Comparison of ENCODE assay signal across 10 mouse cellular contexts in the genomic region with DNA sequence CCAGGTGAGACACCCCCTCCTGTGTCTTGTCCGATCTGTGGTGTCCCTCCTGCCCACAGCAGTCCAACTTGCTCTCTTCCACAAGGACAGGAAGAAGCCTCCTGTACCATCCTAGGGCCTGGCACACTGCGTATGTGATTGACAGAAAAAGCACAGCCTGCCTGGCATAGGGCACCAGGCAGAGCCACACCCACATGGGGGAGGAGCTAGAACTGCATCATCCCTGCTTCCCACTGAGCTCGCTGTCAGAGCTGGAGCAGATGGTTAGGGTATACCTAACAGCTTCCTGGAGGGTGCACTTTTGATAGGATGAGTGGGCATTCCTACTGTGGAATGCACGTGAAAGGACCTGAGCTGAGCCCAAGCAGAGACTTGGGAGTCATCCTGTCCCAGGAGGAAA. TPM values are rescaled to one million over a fixed set of nuclear protein-coding genes. Genes with fewer than 3 reads are reported as not detected.
A peak's percentile ranks its signal among the peaks of the same experiment; 100 is the strongest.
DNase-seq lines count a peak whose midpoint lies in the region; ATAC-seq and TF ChIP-seq lines count a peak whose summit lies in the region.
"Had no signal": no experiment of that assay in that cellular context is flagged by ENCODE, and none has a peak within 500 bp of the region (broad histone marks: within the 10 kb centered on the region; RNA-seq: fewer than 3 reads in every experiment).

No protein-coding gene starts in this region.

- H3K4me2 ChIP-seq in neural tube, embryonic 14.5 days (ENCODE audit: low read depth, low read length), result no peak overlapping the region
- H3K4me2 ChIP-seq: heart, embryonic 15.5 days had no signal

- intact Hi-C loops in left cerebral cortex, adult 2 months (cut with DNase I), result no loop called here
- intact Hi-C loops in left cerebral cortex, postnatal 36 days (cut with DNase I), result no loop called here

- DNase-seq in adrenal gland, adult (ENCODE audit: inconsistent age in 2 of 2, low spot score in 1 of 2), result peak; percentile 50 to 70
- no peak for DNase-seq in adrenal gland, adult 18-20 months (ENCODE audit: low spot score in 2 of 2)
- DNase-seq in left cerebral cortex, adult 2 months (ENCODE audit: extremely low spot score in 1 of 2, low spot score in 2 of 2), result peak; percentile 52 to 56
- no peak for DNase-seq in left cerebral cortex, postnatal 36 days (ENCODE audit: low spot score in 2 of 2)
- peak; percentile 71 to 74 for DNase-seq in layer of hippocampus, adult 2 months (ENCODE audit: low spot score in 2 of 2)
- DNase-seq in urinary bladder, adult 2 months (ENCODE audit: low spot score), result no peak

- no peak overlapping the region for H3K4me3 ChIP-seq in left cerebral cortex, adult 2 months
- H3K4me3 ChIP-seq in layer of hippocampus, adult 2 months, result no peak overlapping the region
- no peak overlapping the region for H3K4me3 ChIP-seq in neural tube, embryonic 14.5 days (ENCODE audit: low read depth, low read length)
- H3K4me3 ChIP-seq: heart, embryonic 15.5 days had no signal

- peak; percentile 79 for ATAC-seq in neural tube, embryonic 14.5 days (ENCODE audit: low read depth)
- ATAC-seq in CD4-positive, CD25-positive, alpha-beta regulatory T cell, adult 4 months, result no peak

- 38% methylated on average over 4 of the region's 4 CpGs for WGBS in neural tube, embryonic 14.5 days

- H3K27me3 ChIP-seq in neural tube, embryonic 14.5 days (ENCODE audit: control insufficient read depth, insufficient read depth, low read length), result no peaks in the 10 kb centered on the region

- H3K36me3 ChIP-seq in neural tube, embryonic 14.5 days (ENCODE audit: control insufficient read depth, insufficient read depth, low read length), result no peaks in the 10 kb centered on the region
- H3K36me3 ChIP-seq: heart, embryonic 15.5 days had no signal

- peaks cover 11% of the 10 kb centered on the region; the same call in 1 of the 2 replicates for H3K4me1 ChIP-seq in neural tube, embryonic 14.5 days (ENCODE audit: control insufficient read depth, insufficient read depth, low read length)

- no peaks in the 10 kb centered on the region for H3K9me3 ChIP-seq in neural tube, embryonic 14.5 days (ENCODE audit: control insufficient read depth, low read length)
- H3K9me3 ChIP-seq: heart, embryonic 15.5 days had no signal

- H3K9ac ChIP-seq in neural tube, embryonic 14.5 days (replicated peaks; ENCODE audit: low read depth, low read length), result no peak overlapping the region
- H3K9ac ChIP-seq: heart, embryonic 15.5 days had no signal

- no peak for TF ChIP-seq CTCF in left cerebral cortex, adult 2 months (IDR thresholded peaks at IDR 0.05)
- no peak for TF ChIP-seq CTCF in layer of hippocampus, adult 2 months (conservative IDR thresholded peaks at IDR 0.05)

- no peak overlapping the region for H3K27ac ChIP-seq in left cerebral cortex, adult 2 months
- H3K27ac ChIP-seq in layer of hippocampus, adult 2 months, result no peak overlapping the region
- no peak overlapping the region for H3K27ac ChIP-seq in neural tube, embryonic 14.5 days (ENCODE audit: low read depth, low read length)
- H3K27ac ChIP-seq: heart, embryonic 15.5 days; macrophage had no signal

RNA-seq across cellular contexts. Expression of a gene that starts 9.5 kb away (rescaled TPM):
- under 1 TPM; 0.70 to 0.99 TPM for total RNA-seq in adrenal gland, adult 18-20 months (2021)
- 1 to 10 TPM in 1 of 2 experiments, under 1 TPM in 1; 0.94 to 1.4 TPM for total RNA-seq in left cerebral cortex, adult 2 months (2021)
- total RNA-seq in left cerebral cortex, postnatal 36 days (2021), result 1 to 10 TPM in 1 of 2 experiments, under 1 TPM in 1; 0.79 to 1.2 TPM
- 1 to 10 TPM in 1 of 2 experiments, under 1 TPM in 1; 0.79 to 2.0 TPM for total RNA-seq in layer of hippocampus, adult 2 months (2021)
- polyA plus RNA-seq in neural tube, embryonic 14.5 days (2014; fragmentation: Nextera tagmentation; extraction: Ambion mirVana), result 1.4 and 2.6 TPM in 2 replicates
- polyA plus RNA-seq in CD4-positive, CD25-positive, alpha-beta regulatory T cell, adult 4 months (2017; shearing (Covaris generic)), result not detected
- 0.90 and 1.7 TPM in 2 replicates for polyA plus RNA-seq in urinary bladder, adult 2 months (2012; rRNA removed)
- polyA plus RNA-seq: macrophage had no signal

RNA-seq across cellular contexts. Expression of a gene that starts 20.5 kb away (rescaled TPM):
- 10 to 100 TPM in 1 of 2 experiments, 1 to 10 TPM in 1; 9.9 to 12.9 TPM for total RNA-seq in adrenal gland, adult 18-20 months (2021)
- 10 to 100 TPM; 86.7 to 90.6 TPM for total RNA-seq in left cerebral cortex, adult 2 months (2021)
- total RNA-seq in left cerebral cortex, postnatal 36 days (2021), result 100 to 1,000 TPM in 1 of 2 experiments, 10 to 100 TPM in 1; 95.6 to 107 TPM
- 10 to 100 TPM; 58.6 to 61.3 TPM for total RNA-seq in layer of hippocampus, adult 2 months (2021)
- 68.7 and 73.6 TPM in 2 replicates for polyA plus RNA-seq in neural tube, embryonic 14.5 days (2014; fragmentation: Nextera tagmentation; extraction: Ambion mirVana)
- polyA plus RNA-seq in CD4-positive, CD25-positive, alpha-beta regulatory T cell, adult 4 months (2017; shearing (Covaris generic)), result not detected
- polyA plus RNA-seq in urinary bladder, adult 2 months (2012; rRNA removed), result 18.4 and 23.8 TPM in 2 replicates

RNA-seq across cellular contexts. Expression of a gene that starts 24.3 kb away (rescaled TPM):
- 100 to 1,000 TPM; 222 to 245 TPM for total RNA-seq in adrenal gland, adult 18-20 months (2021)
- 100 to 1,000 TPM; 430 to 462 TPM for total RNA-seq in left cerebral cortex, adult 2 months (2021)
- 100 to 1,000 TPM; 432 to 445 TPM for total RNA-seq in left cerebral cortex, postnatal 36 days (2021)
- 100 to 1,000 TPM; 411 to 424 TPM for total RNA-seq in layer of hippocampus, adult 2 months (2021)
- polyA plus RNA-seq in neural tube, embryonic 14.5 days (2014; fragmentation: Nextera tagmentation; extraction: Ambion mirVana), result 578 and 652 TPM in 2 replicates
- polyA plus RNA-seq in CD4-positive, CD25-positive, alpha-beta regulatory T cell, adult 4 months (2017; shearing (Covaris generic)), result 10 to 100 TPM; 91.3 to 92.4 TPM
- 245 and 352 TPM in 2 replicates for polyA plus RNA-seq in urinary bladder, adult 2 months (2012; rRNA removed)

RNA-seq across cellular contexts. Expression of a gene that starts 28.5 kb away (rescaled TPM):
- total RNA-seq in adrenal gland, adult 18-20 months (2021), result 10 to 100 TPM in 1 of 2 experiments, 1 to 10 TPM in 1; 6.5 to 11.8 TPM
- total RNA-seq in left cerebral cortex, adult 2 months (2021), result 10 to 100 TPM; 34.2 to 35.4 TPM
- 10 to 100 TPM; 38.1 to 40.4 TPM for total RNA-seq in left cerebral cortex, postnatal 36 days (2021)
- total RNA-seq in layer of hippocampus, adult 2 months (2021), result 10 to 100 TPM; 32.2 to 33.2 TPM
- polyA plus RNA-seq in neural tube, embryonic 14.5 days (2014; fragmentation: Nextera tagmentation; extraction: Ambion mirVana), result 32.7 and 42.9 TPM in 2 replicates
- polyA plus RNA-seq in CD4-positive, CD25-positive, alpha-beta regulatory T cell, adult 4 months (2017; shearing (Covaris generic)), result 1 to 10 TPM in 1 of 2 experiments, not detected in 1; 1.0 TPM
- 51.2 and 58.0 TPM in 2 replicates for polyA plus RNA-seq in urinary bladder, adult 2 months (2012; rRNA removed)
- polyA plus RNA-seq: macrophage had no signal

RNA-seq across cellular contexts. Expression of a gene that starts 29.0 kb away (rescaled TPM):
- 10 to 100 TPM; 11.7 to 13.3 TPM for total RNA-seq in adrenal gland, adult 18-20 months (2021)
- total RNA-seq in left cerebral cortex, adult 2 months (2021), result 10 to 100 TPM in 1 of 2 experiments, 1 to 10 TPM in 1; 9.1 to 11.4 TPM
- 10 to 100 TPM in 1 of 2 experiments, 1 to 10 TPM in 1; 6.6 to 10.8 TPM for total RNA-seq in left cerebral cortex, postnatal 36 days (2021)
- 10 to 100 TPM; 10.1 to 12.1 TPM for total RNA-seq in layer of hippocampus, adult 2 months (2021)
- polyA plus RNA-seq in neural tube, embryonic 14.5 days (2014; fragmentation: Nextera tagmentation; extraction: Ambion mirVana), result 21.5 and 22.9 TPM in 2 replicates
- polyA plus RNA-seq in CD4-positive, CD25-positive, alpha-beta regulatory T cell, adult 4 months (2017; shearing (Covaris generic)), result 10 to 100 TPM; 33.3 to 40.3 TPM
- polyA plus RNA-seq in urinary bladder, adult 2 months (2012; rRNA removed), result 9.6 and 14.0 TPM in 2 replicates

Comparison
In these comparisons a context has a peak if more than half of its experiments do, and no peak if none do; other contexts are left out.
1. DNase-seq: peak in adrenal gland, adult (2 of 2), left cerebral cortex, adult 2 months (2 of 2) and layer of hippocampus, adult 2 months (2 of 2); none in adrenal gland, adult 18-20 months (0 of 2), left cerebral cortex, postnatal 36 days (0 of 2) and urinary bladder, adult 2 months (single experiment).
2. RNA of a gene that starts 20.5 kb away (total RNA-seq): 95.6 to 107 TPM in left cerebral cortex, postnatal 36 days, 86.7 to 90.6 TPM in left cerebral cortex, adult 2 months and 58.6 to 61.3 TPM in layer of hippocampus, adult 2 months; 9.9 to 12.9 TPM in adrenal gland, adult 18-20 months; every median in the first group is over 4 times any median in the second.